Mouse (Mus musculus) liver, adult 2 months (tissue): Measurements from ENCODE around the gene Auts2. TPM values are rescaled to one million over a fixed set of nuclear protein-coding genes. Genes with fewer than 3 reads are reported as not detected.

Source experiments
- DNase-seq: peaks from one replicate; pipeline ENCODE4 v3.0.0-alpha.2; 2011; ENCODE audit warnings: low read depth, low spot score; ENCODE audit errors: extremely low read depth
- H3K27ac ChIP-seq: fragments of 200-500 bp; replicated peaks from 2 replicates; pipeline ENCODE4 v1.5.1; 2012; ENCODE audit warnings: low read depth, mild to moderate bottlenecking, control low read depth, inconsistent platforms, low read length; ENCODE audit not compliant: insufficient read depth
- H3K27me3 ChIP-seq: fragments of 200-500 bp; 2 replicates; pipeline ENCODE4 v1.6.1; 2012; ENCODE audit warnings: mild to moderate bottlenecking, moderate library complexity, low read length, inconsistent platforms; ENCODE audit not compliant: control insufficient read depth, insufficient read depth
- H3K36me3 ChIP-seq: fragments of 200-500 bp; 2 replicates; pipeline ENCODE4 v1.6.1; 2012; ENCODE audit warnings: low read length, inconsistent platforms; ENCODE audit not compliant: control insufficient read depth, insufficient read depth
- H3K4me1 ChIP-seq: fragments of 200-500 bp; 2 replicates; pipeline ENCODE4 v1.6.1; 2011; ENCODE audit warnings: low read length; ENCODE audit not compliant: control insufficient read depth, insufficient read depth
- H3K4me3 ChIP-seq: fragments of 200-500 bp; 2 replicates; pipeline ENCODE4 v1.5.1; 2011; ENCODE audit warnings: low read depth, mild to moderate bottlenecking, control low read depth, low read length, moderate library complexity; ENCODE audit not compliant: insufficient read depth
- H3K79me2 ChIP-seq: fragments of 200-500 bp; 2 replicates; pipeline ENCODE4 v1.6.1; 2012; ENCODE audit warnings: inconsistent platforms, mild to moderate bottlenecking, low read length, moderate library complexity; ENCODE audit not compliant: control insufficient read depth, insufficient read depth
- H3K9ac ChIP-seq: fragments of 200-500 bp; 2 replicates; pipeline ENCODE4 v1.6.1; 2012; ENCODE audit warnings: low read depth, mild to moderate bottlenecking, control low read depth, inconsistent platforms, low read length
- CTCF ChIP-seq: fragments of 200-500 bp; IDR thresholded peaks from 2 replicates; pipeline ENCODE4 v1.5.1; 2011; ENCODE audit warnings: low read depth, low read length, control low read depth
- POLR2A ChIP-seq: fragments of 200-500 bp; IDR thresholded peaks from 2 replicates; pipeline ENCODE4 v1.6.1; 2011; ENCODE audit warnings: low read length, control low read depth; ENCODE audit not compliant: insufficient read depth; ENCODE audit errors: extremely low read depth
- WGBS: fragments of 180-500 bp; shearing (Covaris S2); methylation state at CpG from one replicate; pipeline ENCODE4 v1.1.7; 2018; 5-methylcytosine and 5-hydroxymethylcytosine counted together
- polyA plus RNA-seq: library from polyadenylated mRNA; depleted of rRNA; stranded (reverse); fragments of >200 nt; gene quantifications from 2 replicates; pipeline ENCODE4 v1.2.3, GENCODE M21; 2012
- total RNA-seq: library from RNA; depleted of rRNA; stranded (reverse); fragments of >200 nt; gene quantifications from 2 replicates; pipeline ENCODE4 v1.2.3, GENCODE M21; 2014

Gene Auts2
- total and polyA plus RNA-seq, 2 experiments = 0.37 to 0.51 TPM

- Histone ChIP-seq H3K27me3 (no peaks in the 10 kb centered on the region), H3K79me2 (no peaks in the 10 kb centered on the region), H3K27ac (no peak overlapping the region), H3K4me3 (no peak overlapping the region), H3K9ac (no peak overlapping the region), H3K4me1 (no peaks in the 10 kb centered on the region), H3K36me3 (no peaks in the 10 kb centered on the region)
- TF ChIP-seq CTCF (no peak), POLR2A (no peak)
- WGBS = 90% methylated on average over 10 of the region's 10 CpGs
- no peak for DNase-seq
Measured at GRCm38 (mm10) chr5:131610702-131611101, 932.4 kb downstream of the Auts2 start.

- Histone ChIP-seq H3K27me3 (0 out of 2 replicates have a peak, but pooled peaks cover 2% of the 10 kb centered on the region), H3K9ac (no peak overlapping the region), H3K4me3 (no peak overlapping the region), H3K27ac (no peak overlapping the region), H3K36me3 (no peaks in the 10 kb centered on the region), H3K4me1 (no peaks in the 10 kb centered on the region), H3K79me2 (no peaks in the 10 kb centered on the region)
- WGBS = 91% methylated on average over 5 of the region's 5 CpGs
- DNase-seq = no peak
- no peak for TF ChIP-seq CTCF
- no peak for TF ChIP-seq POLR2A
Measured at GRCm38 (mm10) chr5:131606786-131607185, 936.4 kb downstream of the Auts2 start.

GRCm38 (mm10) chr5:131601934-131602692 lies 941.0 kb downstream of the Auts2 start:
- H3K79me2 ChIP-seq = no peaks in the 10 kb centered on the region

GRCm38 (mm10) chr5:131600325-131601125 lies 942.6 kb downstream of the Auts2 start:
- Histone ChIP-seq H3K4me3 (peak overlapping the region; percentile 35; the same call in 1 of the 2 replicates), H3K27ac (no peak overlapping the region), H3K9ac (0 out of 2 replicates have a peak overlapping the region, but pooled peaks have one; percentile 2), H3K27me3 (0 out of 2 replicates have a peak, but pooled peaks cover 2% of the 10 kb centered on the region), H3K4me1 (peaks cover 3% of the 10 kb centered on the region), H3K36me3 (no peaks in the 10 kb centered on the region), H3K79me2 (no peaks in the 10 kb centered on the region)
- TF ChIP-seq CTCF (no peak), POLR2A (no peak)
- WGBS = 18% methylated on average over 14 of the region's 14 CpGs
- peak; percentile 69 for DNase-seq

More at GRCm38 (mm10) chr5:131601934-131602692, 941.0 kb downstream of the Auts2 start:
- Histone ChIP-seq H3K9ac (no peak overlapping the region), H3K4me3 (no peak overlapping the region), H3K36me3 (no peaks in the 10 kb centered on the region), H3K4me1 (peaks cover 3% of the 10 kb centered on the region), H3K27me3 (0 out of 2 replicates have a peak, but pooled peaks cover 2% of the 10 kb centered on the region), H3K27ac (no peak overlapping the region)
- DNase-seq = no peak
- 96% methylated on average over 7 of the region's 7 CpGs for WGBS
- no peak for TF ChIP-seq CTCF

GRCm38 (mm10) chr5:131597503-131597902 lies 945.6 kb downstream of the Auts2 start:
- H3K9ac ChIP-seq = no peak overlapping the region
- TF ChIP-seq CTCF = no peak
- peaks cover 8% of the 10 kb centered on the region for H3K4me1 ChIP-seq
- H3K4me3 ChIP-seq = no peak overlapping the region
- no peaks in the 10 kb centered on the region for H3K36me3 ChIP-seq
- H3K27me3 ChIP-seq = 0 out of 2 replicates have a peak, but pooled peaks cover 2% of the 10 kb centered on the region
- DNase-seq = no peak
- H3K79me2 ChIP-seq = no peaks in the 10 kb centered on the region
- no peak overlapping the region for H3K27ac ChIP-seq
- 92% methylated on average over 3 of the region's 3 CpGs for WGBS

- WGBS = 62% methylated on average over 10 of the region's 10 CpGs
- Histone ChIP-seq H3K4me3 (no peak overlapping the region), H3K4me1 (peaks cover 8% of the 10 kb centered on the region), H3K27me3 (no peaks in the 10 kb centered on the region), H3K79me2 (no peaks in the 10 kb centered on the region), H3K27ac (no peak overlapping the region), H3K9ac (no peak overlapping the region), H3K36me3 (no peaks in the 10 kb centered on the region)
- no peak for DNase-seq
- TF ChIP-seq CTCF (no peak), POLR2A (no peak)
Measured at GRCm38 (mm10) chr5:131596591-131596990, 946.6 kb downstream of the Auts2 start.
